Mouse (Mus musculus): ENCODE results near the gene Desi1.

DNA sequence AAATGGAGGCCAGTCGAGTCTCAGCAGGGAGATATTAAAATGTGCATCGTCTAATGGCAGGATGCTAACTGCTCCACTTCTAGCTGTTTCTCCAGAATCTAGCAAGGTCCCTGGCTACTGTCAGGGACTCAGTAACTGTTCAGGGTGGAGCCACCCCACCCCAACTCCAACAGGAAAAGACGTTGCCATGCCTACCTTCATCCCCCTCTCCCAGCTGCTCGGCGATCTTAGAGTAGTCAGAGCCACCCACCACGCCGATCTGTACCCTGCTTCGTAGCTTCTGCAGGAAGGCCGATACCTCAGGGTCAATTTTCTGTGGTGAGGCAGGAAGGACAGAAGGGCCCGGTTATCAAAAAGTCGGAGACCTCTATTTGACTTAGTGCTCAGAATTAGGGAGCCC, 76.1 kb downstream of the Desi1 start:
- TF ChIP-seq CTCF (IDR thresholded peaks at IDR 0.05; ENCODE audit: borderline replicate concordance, insufficient read depth, low read length) = no peak
- no peak for TF ChIP-seq POLR2A (IDR thresholded peaks at IDR 0.05; ENCODE audit: low read depth, low read length)
